Mouse (Mus musculus): ENCODE data around the gene Trim8. TPM values are rescaled to one million over a fixed set of nuclear protein-coding genes. Genes with fewer than 3 reads are reported as not detected.

Gene Trim8
- polyA plus RNA-seq, 1 experiment from 2014 or later: 7.9 TPM

GRCm38 (mm10) chr19:46482896-46483516 lies 18.5 kb upstream of the Trim8 start:
- ATAC-seq (peak; percentile 7; the same call in 1 of the 2 replicates), DNase-seq (peak; percentile 37)
- Histone ChIP-seq H3K27ac (ENCODE audit: low read depth) (0 out of 2 replicates have a peak overlapping the region, but pooled peaks have one; percentile 1), H3K9me3 (ENCODE audit: low read length) (no peaks in the 10 kb centered on the region), H3K4me3 (ENCODE audit: low read depth, low read length) (no peak overlapping the region), H3K36me3 (replicated peaks; ENCODE audit: insufficient read depth, low read length) (0 out of 2 replicates have a peak, but pooled peaks cover 2% of the 10 kb centered on the region), H3K9ac (replicated peaks) (no peak overlapping the region), H3K4me2 (ENCODE audit: low read depth, low read length) (no peak overlapping the region), H3K27me3 (ENCODE audit: insufficient read depth, low read length) (no peaks in the 10 kb centered on the region), H3K4me1 (ENCODE audit: insufficient read depth) (peaks cover 58% of the 10 kb centered on the region)
- 34% methylated on average over 17 of the region's 17 CpGs for WGBS (ENCODE audit: insufficient replicate concordance)
- TF ChIP-seq CTCF (IDR thresholded peaks at IDR 0.05; ENCODE audit: low read depth) (peak; percentile 58), EP300 (IDR thresholded peaks at IDR 0.05; ENCODE audit: low read depth) (no peak)

DNA sequence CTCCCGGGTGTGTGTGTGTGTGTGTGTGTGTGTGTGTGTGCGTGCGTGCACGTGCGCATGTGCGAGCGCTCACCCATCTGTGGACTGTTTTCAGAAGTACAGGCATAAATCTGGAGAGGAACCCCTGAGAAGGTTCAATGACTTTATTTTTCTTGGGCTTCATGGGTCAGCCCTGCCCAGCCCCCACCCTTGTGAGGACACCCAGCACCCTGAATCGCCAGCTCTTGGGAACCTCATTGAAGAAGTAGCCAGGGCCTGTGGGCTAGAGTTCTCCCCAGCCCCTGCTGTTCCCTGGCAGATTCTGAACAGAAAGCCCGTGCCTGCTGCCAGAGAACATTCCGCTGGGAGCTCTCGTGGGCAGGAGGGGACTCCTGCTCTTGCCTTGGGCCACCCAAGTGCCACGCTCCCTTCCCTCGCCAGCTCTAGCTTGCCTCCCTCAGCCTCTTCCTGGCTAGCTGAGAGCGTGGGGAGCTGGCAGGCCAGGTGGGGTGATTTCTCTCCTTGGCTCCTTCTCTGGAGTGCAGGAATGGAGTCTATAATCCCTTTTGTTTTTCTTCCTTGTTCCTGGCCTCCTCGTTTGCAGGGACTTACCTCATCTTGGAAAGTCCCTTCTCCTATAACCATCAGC lies 17.7 kb upstream of the Trim8 start:
- no peaks in the 10 kb centered on the region for H3K9me3 ChIP-seq (ENCODE audit: low read length)
- WGBS (ENCODE audit: insufficient replicate concordance): 79% methylated on average over 15 of the region's 15 CpGs
- H3K27me3 ChIP-seq (ENCODE audit: insufficient read depth, low read length): no peaks in the 10 kb centered on the region
- H3K4me3 ChIP-seq (ENCODE audit: low read depth, low read length): no peak overlapping the region
- H3K4me2 ChIP-seq (ENCODE audit: low read depth, low read length): peak overlapping the region; percentile 48
- peak overlapping the region; percentile 33 for H3K9ac ChIP-seq (replicated peaks)
- peak; percentile 23 for DNase-seq
- TF ChIP-seq CTCF (IDR thresholded peaks at IDR 0.05; ENCODE audit: low read depth) (no peak), EP300 (IDR thresholded peaks at IDR 0.05; ENCODE audit: low read depth) (no peak)
- ATAC-seq: 0 out of 2 replicates have a peak, but pooled peaks have one; percentile 16
- H3K36me3 ChIP-seq (replicated peaks; ENCODE audit: insufficient read depth, low read length): 0 out of 2 replicates have a peak, but pooled peaks cover 2% of the 10 kb centered on the region
- H3K4me1 ChIP-seq (ENCODE audit: insufficient read depth): peaks cover 53% of the 10 kb centered on the region
- peak overlapping the region; percentile 82 for H3K27ac ChIP-seq (ENCODE audit: low read depth)

DNA sequence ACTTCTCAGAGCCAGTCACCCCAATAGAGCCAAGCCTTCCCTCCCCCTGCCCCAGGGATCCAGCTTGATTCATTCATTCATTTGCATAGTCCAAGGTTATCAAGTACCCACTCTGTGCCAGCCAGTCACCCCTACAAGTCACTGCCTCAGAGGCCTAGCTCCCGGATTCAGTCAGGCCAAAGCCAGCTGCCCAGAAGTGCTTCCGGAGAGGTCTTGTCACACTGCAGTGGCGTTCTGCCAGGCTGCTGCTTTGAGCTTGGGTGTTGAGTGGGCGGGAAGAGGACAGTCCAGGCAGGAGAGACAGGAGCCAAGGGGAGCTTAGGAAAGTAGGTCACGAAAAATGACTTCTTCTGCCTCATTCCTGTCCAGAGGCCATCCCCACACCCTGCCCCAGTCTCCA lies 17.0 kb upstream of the Trim8 start:
- Histone ChIP-seq H3K9me3 (ENCODE audit: low read length) (no peaks in the 10 kb centered on the region), H3K4me3 (ENCODE audit: low read depth, low read length) (no peak overlapping the region), H3K36me3 (replicated peaks; ENCODE audit: insufficient read depth, low read length) (0 out of 2 replicates have a peak, but pooled peaks cover 2% of the 10 kb centered on the region), H3K27me3 (ENCODE audit: insufficient read depth, low read length) (no peaks in the 10 kb centered on the region), H3K27ac (ENCODE audit: low read depth) (peak overlapping the region; percentile 82), H3K9ac (replicated peaks) (peak overlapping the region; percentile 33), H3K4me2 (ENCODE audit: low read depth, low read length) (peak overlapping the region; percentile 48), H3K4me1 (ENCODE audit: insufficient read depth) (peaks cover 47% of the 10 kb centered on the region)
- TF ChIP-seq EP300 (IDR thresholded peaks at IDR 0.05; ENCODE audit: low read depth) (no peak), CTCF (IDR thresholded peaks at IDR 0.05; ENCODE audit: low read depth) (no peak)
- 48% methylated on average over 5 of the region's 5 CpGs for WGBS (ENCODE audit: insufficient replicate concordance)
- DNase-seq: peak; percentile 78
- ATAC-seq: peak; percentile 62

DNA sequence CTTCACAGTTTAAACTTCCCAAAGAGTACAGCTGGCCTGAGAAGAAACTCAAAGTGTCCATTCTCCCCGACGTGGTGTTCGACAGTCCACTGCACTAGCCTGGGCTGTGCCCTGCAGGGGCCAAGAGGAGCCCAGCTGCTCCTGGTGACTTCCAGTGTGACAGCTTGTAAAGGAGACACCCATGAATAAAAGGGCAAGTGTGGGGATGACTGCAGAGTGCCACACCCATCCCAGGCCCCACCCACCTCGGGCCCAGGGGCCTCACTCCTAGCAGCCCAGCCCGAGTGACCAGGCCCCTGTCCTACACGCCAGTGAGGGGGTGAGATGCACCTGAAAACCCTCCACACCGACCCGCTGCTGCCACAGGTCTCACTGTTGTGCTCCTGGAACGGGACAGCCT lies 15.7 kb upstream of the Trim8 start:
- H3K4me1 ChIP-seq (ENCODE audit: insufficient read depth): peaks cover 47% of the 10 kb centered on the region
- no peak overlapping the region for H3K4me2 ChIP-seq (ENCODE audit: low read depth, low read length)
- no peak overlapping the region for H3K9ac ChIP-seq (replicated peaks)
- DNase-seq (peak; percentile 17), ATAC-seq (no peak)
- 54% methylated on average over 9 of the region's 9 CpGs for WGBS (ENCODE audit: insufficient replicate concordance)
- H3K27ac ChIP-seq (ENCODE audit: low read depth): no peak overlapping the region
- H3K36me3 ChIP-seq (replicated peaks; ENCODE audit: insufficient read depth, low read length): 0 out of 2 replicates have a peak, but pooled peaks cover 2% of the 10 kb centered on the region
- H3K4me3 ChIP-seq (ENCODE audit: low read depth, low read length): no peak overlapping the region
- H3K9me3 ChIP-seq (ENCODE audit: low read length): no peaks in the 10 kb centered on the region
- H3K27me3 ChIP-seq (ENCODE audit: insufficient read depth, low read length): no peaks in the 10 kb centered on the region
- no peak for TF ChIP-seq CTCF (IDR thresholded peaks at IDR 0.05; ENCODE audit: low read depth)
- no peak for TF ChIP-seq EP300 (IDR thresholded peaks at IDR 0.05; ENCODE audit: low read depth)

GRCm38 (mm10) chr19:46486709-46487108 lies 14.8 kb upstream of the Trim8 start:
- DNase-seq: peak; percentile 22
- no peak overlapping the region for H3K4me2 ChIP-seq (ENCODE audit: low read depth, low read length)
- H3K27ac ChIP-seq (ENCODE audit: low read depth): peak overlapping the region; percentile 22; the same call in 1 of the 2 replicates
- H3K4me1 ChIP-seq (ENCODE audit: insufficient read depth): peaks cover 44% of the 10 kb centered on the region
- WGBS (ENCODE audit: insufficient replicate concordance): 26% methylated on average over 2 of the region's 2 CpGs
- TF ChIP-seq CTCF (IDR thresholded peaks at IDR 0.05; ENCODE audit: low read depth): no peak
- no peak overlapping the region for H3K4me3 ChIP-seq (ENCODE audit: low read depth, low read length)
- no peak overlapping the region for H3K9ac ChIP-seq (replicated peaks)
- ATAC-seq: no peak
- H3K36me3 ChIP-seq (replicated peaks; ENCODE audit: insufficient read depth, low read length): 0 out of 2 replicates have a peak, but pooled peaks cover 2% of the 10 kb centered on the region
- no peaks in the 10 kb centered on the region for H3K9me3 ChIP-seq (ENCODE audit: low read length)
- no peaks in the 10 kb centered on the region for H3K27me3 ChIP-seq (ENCODE audit: insufficient read depth, low read length)

DNA sequence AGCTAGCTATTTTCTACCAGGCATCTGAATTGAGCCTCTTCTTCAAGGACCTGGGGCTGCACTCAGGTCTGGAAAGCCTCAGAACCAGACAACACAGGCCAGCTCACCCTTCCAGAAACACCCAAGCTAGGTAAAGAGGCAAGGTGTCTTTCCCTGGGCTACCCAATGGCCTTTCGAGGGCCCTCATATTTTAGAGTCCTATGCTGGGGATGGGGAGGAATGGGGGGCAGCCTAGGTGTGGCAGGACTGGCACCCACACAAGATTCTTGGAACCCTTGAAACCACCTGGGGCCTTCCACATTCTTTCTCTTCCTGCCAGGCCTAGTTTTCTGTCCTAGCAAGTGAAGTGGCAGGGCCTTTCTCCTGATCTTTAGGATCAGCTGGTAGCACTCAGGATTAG lies 12.1 kb upstream of the Trim8 start:
- Histone ChIP-seq H3K9ac (replicated peaks) (no peak overlapping the region), H3K36me3 (replicated peaks; ENCODE audit: insufficient read depth, low read length) (0 out of 2 replicates have a peak, but pooled peaks cover 2% of the 10 kb centered on the region), H3K27me3 (ENCODE audit: insufficient read depth, low read length) (no peaks in the 10 kb centered on the region), H3K4me2 (ENCODE audit: low read depth, low read length) (no peak overlapping the region), H3K9me3 (ENCODE audit: low read length) (no peaks in the 10 kb centered on the region), H3K4me3 (ENCODE audit: low read depth, low read length) (no peak overlapping the region), H3K4me1 (ENCODE audit: insufficient read depth) (peaks cover 16% of the 10 kb centered on the region), H3K27ac (ENCODE audit: low read depth) (no peak overlapping the region)
- no peak for ATAC-seq
- WGBS (ENCODE audit: insufficient replicate concordance): 75% methylated on average over 1 of the region's 1 CpGs
- TF ChIP-seq CTCF (IDR thresholded peaks at IDR 0.05; ENCODE audit: low read depth) (no peak), EP300 (IDR thresholded peaks at IDR 0.05; ENCODE audit: low read depth) (no peak)
- DNase-seq: no peak

All from liver, postnatal 0 days (tissue).